Mouse (Mus musculus): ENCODE results near the gene Slc22a5.

The Slc22a5 gene

DNA sequence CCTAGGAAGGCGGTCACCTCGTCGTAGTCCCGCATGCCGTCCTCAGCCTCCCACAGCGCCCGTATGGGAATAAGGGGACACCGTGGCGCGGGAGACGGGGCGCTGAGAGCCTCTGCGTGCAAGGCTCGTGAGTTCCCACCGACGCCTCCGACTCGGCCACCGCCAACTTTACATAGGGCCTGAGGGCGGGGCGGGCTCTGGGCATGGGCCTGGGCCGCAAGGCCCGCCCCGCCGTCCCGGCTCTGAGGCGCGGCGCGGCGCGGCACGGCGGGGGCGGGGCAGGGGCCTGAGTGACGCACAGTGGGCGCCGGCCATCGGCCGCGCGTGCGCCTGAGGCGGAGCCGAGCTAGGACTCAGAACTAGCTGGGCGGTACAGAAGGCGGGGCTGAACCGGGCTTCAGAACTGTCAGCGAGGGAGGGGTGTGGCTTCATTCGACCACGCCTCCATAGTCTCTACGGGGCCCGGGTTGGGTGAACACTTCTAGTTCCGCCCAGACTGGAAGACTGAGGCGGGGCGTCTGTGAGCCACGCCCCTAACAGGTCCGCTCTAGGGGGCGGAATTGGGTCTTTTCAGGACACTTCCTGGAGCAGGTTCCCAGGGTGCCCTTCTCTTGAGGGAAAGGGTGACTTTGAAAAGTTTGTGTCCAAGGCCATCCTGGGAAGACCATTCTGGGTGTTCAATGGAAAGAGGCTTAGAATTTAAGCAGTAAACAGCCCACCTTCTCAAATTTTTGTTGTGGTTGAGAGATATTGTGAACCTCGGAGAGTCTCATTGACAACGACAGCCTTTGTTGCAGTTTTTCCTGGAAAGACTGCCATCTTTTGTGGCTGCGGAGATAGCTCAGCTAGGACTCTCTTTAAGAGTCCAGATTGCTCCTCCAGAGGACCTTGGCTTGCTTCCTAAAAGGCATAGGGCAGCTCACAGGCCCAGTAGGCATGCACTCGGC is at the start of gene Slc22a5:
Slc22a5 (minus strand) TSS at position 156 of the 947 bp plus-strand sequence.
- ATAC-seq (ENCODE audit: insufficient number of reproducible peaks, low FRiP score, low TSS enrichment): peak; percentile 95

GRCm38 (mm10) chr11:53931944-53932318 is 40.5 kb upstream of the Slc22a5 start:
- peak; percentile 36; the same call in 1 of the 2 replicates for ATAC-seq (ENCODE audit: insufficient number of reproducible peaks, low FRiP score, low TSS enrichment)

GRCm38 (mm10) chr11:53931091-53931943 is 39.9 kb upstream of the Slc22a5 start:
- ATAC-seq (ENCODE audit: insufficient number of reproducible peaks, low FRiP score, low TSS enrichment): peak; percentile 36; the same call in 1 of the 2 replicates

DNA sequence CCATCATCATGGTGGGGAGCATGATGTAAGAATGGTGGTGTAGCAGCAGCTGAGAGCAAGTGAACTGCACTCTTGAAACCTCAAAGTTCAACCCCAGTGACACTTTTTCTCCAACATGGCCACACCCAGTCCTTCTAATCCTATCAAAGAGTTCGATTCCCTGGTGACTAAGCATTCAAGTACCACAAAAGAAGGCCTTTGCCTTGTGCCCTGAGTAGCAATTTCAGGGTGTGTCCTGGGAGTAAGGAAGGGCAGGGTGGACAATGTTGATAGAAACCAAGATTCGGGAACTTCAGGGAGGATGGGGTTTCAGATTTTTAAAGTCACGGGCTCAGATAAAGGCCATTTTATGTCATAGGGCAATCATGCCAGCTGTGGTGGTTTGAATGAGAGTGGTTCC is 38.3 kb upstream of the Slc22a5 start:
- no peak for ATAC-seq (ENCODE audit: insufficient number of reproducible peaks, low FRiP score, low TSS enrichment)

GRCm38 (mm10) chr11:53928585-53928984 is 37.1 kb upstream of the Slc22a5 start:
- no peak for ATAC-seq (ENCODE audit: insufficient number of reproducible peaks, low FRiP score, low TSS enrichment)

GRCm38 (mm10) chr11:53926303-53926702 is 34.8 kb upstream of the Slc22a5 start:
- no peak for ATAC-seq (ENCODE audit: insufficient number of reproducible peaks, low FRiP score, low TSS enrichment)

DNA sequence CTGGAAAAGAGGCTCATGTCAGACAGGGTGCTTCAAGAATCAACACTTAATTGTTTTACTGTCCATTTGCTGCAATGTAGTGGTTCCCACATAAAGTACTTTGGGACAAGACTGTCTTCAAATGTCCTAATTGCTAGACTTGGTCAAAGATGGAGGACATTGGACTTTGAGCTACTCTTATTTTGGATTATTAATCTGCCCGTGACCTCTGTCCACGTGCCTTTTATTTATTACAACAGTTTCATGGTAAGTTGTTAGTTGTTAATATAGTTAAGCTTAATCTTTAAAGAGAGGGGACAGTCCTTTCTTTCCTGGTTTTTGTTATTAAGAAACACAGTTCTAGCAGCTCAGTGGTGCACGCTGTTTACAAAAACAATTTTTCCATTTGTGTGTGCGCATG is 27.4 kb upstream of the Slc22a5 start:
- ATAC-seq (ENCODE audit: insufficient number of reproducible peaks, low FRiP score, low TSS enrichment): no peak

- ATAC-seq (ENCODE audit: insufficient number of reproducible peaks, low FRiP score, low TSS enrichment): no peak
Measured at GRCm38 (mm10) chr11:53911011-53911410, 19.6 kb upstream of the Slc22a5 start.

DNA sequence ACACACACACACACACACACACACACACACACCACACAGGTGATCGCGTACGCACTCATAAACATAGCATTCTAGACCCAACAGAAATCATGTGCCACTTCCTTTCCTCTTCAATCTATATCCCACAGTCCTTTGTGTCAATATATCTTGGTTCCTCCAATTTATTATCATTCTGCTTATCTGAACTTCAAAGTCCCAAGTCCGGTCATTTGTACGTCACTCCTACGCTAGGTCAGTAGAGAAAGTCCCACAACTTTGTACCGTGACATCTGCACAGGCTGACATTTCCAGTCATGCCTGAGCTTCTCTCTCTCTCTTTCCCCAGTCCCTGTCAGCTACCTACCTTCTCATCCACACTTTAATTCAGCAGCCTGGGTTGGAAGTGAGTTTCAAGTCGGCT is 17.2 kb upstream of the Slc22a5 start:
- no peak for ATAC-seq (ENCODE audit: insufficient number of reproducible peaks, low FRiP score, low TSS enrichment)

- ATAC-seq (ENCODE audit: insufficient number of reproducible peaks, low FRiP score, low TSS enrichment): no peak
Measured at GRCm38 (mm10) chr11:53904534-53904925, 13.1 kb upstream of the Slc22a5 start.

DNA sequence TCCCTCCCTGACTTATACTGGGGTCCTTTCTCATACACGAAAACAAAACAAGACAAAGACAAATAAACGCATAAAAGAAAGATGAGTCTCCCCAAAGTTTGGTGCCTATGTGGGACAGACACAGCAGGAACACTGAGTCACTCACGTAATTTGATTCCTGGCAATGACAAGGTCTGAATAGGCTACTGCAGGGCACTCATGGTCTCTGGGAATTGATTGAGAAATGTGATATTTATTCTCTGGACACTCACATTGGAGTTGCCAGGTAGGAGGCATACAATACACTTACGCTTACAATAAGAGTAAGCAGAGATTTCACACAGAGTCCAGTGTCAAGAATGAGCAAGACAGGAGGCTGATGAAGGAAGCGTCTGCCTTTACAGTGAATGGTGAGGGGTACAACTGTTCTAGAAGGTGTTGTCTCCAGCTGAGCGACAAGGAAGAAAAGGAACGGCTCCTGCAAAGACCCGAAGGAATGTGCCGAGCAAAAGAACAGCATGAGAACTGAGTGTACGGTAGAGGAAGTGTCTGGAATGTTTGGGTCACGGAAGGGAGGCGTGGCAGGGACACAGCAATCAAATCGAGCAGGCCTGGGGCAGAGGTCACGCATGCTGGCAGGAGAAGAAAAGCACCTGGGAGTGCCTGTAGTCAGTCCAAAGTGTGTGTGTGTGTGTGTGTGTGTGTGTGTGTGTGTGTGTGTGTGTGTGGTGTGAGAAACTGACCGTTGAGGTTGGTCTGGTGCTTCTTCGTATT is 12.5 kb upstream of the Slc22a5 start:
- ATAC-seq (ENCODE audit: insufficient number of reproducible peaks, low FRiP score, low TSS enrichment): no peak

- no peak for ATAC-seq (ENCODE audit: insufficient number of reproducible peaks, low FRiP score, low TSS enrichment)
Measured at GRCm38 (mm10) chr11:53902741-53903140, 11.3 kb upstream of the Slc22a5 start.

GRCm38 (mm10) chr11:53900991-53901390 is 9.5 kb upstream of the Slc22a5 start:
- no peak for ATAC-seq (ENCODE audit: insufficient number of reproducible peaks, low FRiP score, low TSS enrichment)

GRCm38 (mm10) chr11:53899981-53900380 is 8.5 kb upstream of the Slc22a5 start:
- ATAC-seq (ENCODE audit: insufficient number of reproducible peaks, low FRiP score, low TSS enrichment): no peak

GRCm38 (mm10) chr11:53899004-53899403 is 7.5 kb upstream of the Slc22a5 start:
- no peak for ATAC-seq (ENCODE audit: insufficient number of reproducible peaks, low FRiP score, low TSS enrichment)

DNA sequence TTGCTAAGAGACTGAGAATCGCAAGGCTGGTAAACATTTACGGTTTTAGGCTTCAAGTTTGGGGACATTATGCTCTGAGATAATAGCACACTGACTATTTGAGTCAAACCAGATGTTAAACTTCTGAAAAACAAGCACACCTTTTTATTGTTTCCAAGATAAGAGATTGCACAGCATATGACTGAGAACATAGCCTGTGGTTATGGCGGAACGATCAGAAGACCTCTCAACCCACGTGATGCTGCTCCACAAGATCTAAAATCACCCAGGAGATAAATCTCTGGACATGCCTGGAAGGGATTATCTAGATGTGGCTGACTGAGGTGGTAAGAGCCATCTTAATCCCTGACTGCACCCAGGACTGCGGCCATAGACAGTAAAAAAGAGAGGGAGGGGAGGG is 5.5 kb upstream of the Slc22a5 start:
- ATAC-seq (ENCODE audit: insufficient number of reproducible peaks, low FRiP score, low TSS enrichment): no peak

- ATAC-seq (ENCODE audit: insufficient number of reproducible peaks, low FRiP score, low TSS enrichment): no peak
Measured at GRCm38 (mm10) chr11:53893451-53893850, 2.0 kb upstream of the Slc22a5 start.

- ATAC-seq (ENCODE audit: insufficient number of reproducible peaks, low FRiP score, low TSS enrichment): no peak
Measured at GRCm38 (mm10) chr11:53892716-53893416, 1.4 kb upstream of the Slc22a5 start.

GRCm38 (mm10) chr11:53890906-53891504 is 455 bp downstream of the Slc22a5 start:
- peak; percentile 13; the same call in 1 of the 2 replicates for ATAC-seq (ENCODE audit: insufficient number of reproducible peaks, low FRiP score, low TSS enrichment)
